Mouse (Mus musculus) hindbrain, embryonic 10.5 days (tissue): ENCODE measurements around the gene Il10. TPM values are rescaled to one million over a fixed set of nuclear protein-coding genes. Genes with fewer than 3 reads are reported as not detected.

Source experiments
- DNase-seq: peaks from one replicate; pipeline ENCODE4 v3.0.0-alpha.2; 2017; ENCODE audit warnings: low spot score
- H3K27ac ChIP-seq: fragments of 300-500 bp; sonication (generic); 2 replicates; pipeline ENCODE4 v1.5.1; 2016; ENCODE audit warnings: mild to moderate bottlenecking, moderate library complexity
- H3K27me3 ChIP-seq: fragments of 300-500 bp; sonication (generic); 2 replicates; pipeline ENCODE4 v1.6.1; 2016; ENCODE audit warnings: mild to moderate bottlenecking; ENCODE audit not compliant: poor library complexity, insufficient read depth, severe bottlenecking
- H3K36me3 ChIP-seq: fragments of 300-500 bp; sonication (generic); 2 replicates; pipeline ENCODE4 v1.6.1; 2016; ENCODE audit warnings: mild to moderate bottlenecking, moderate library complexity
- H3K4me1 ChIP-seq: fragments of 300-500 bp; sonication (generic); replicated peaks from 2 replicates; pipeline ENCODE4 v1.6.1; 2016; ENCODE audit warnings: mild to moderate bottlenecking
- H3K4me3 ChIP-seq: fragments of 300-500 bp; sonication (generic); 2 replicates; pipeline ENCODE4 v1.5.1; 2016; ENCODE audit warnings: mild to moderate bottlenecking, moderate library complexity
- H3K9me3 ChIP-seq: fragments of 300-500 bp; sonication (generic); 2 replicates; pipeline ENCODE4 v1.6.1; 2016; ENCODE audit warnings: mild to moderate bottlenecking, moderate library complexity
- WGBS: fragments of 180-500 bp; shearing (Covaris S2); methylation state at CpG from one replicate; pipeline ENCODE4 v1.1.7; 2016; 5-methylcytosine and 5-hydroxymethylcytosine counted together
- polyA plus RNA-seq: library from polyadenylated mRNA; unstranded; fragments of >200 nt; fragmentation: Nextera tagmentation; extraction: Ambion mirVana; gene quantifications from 2 replicates; pipeline ENCODE4 v1.2.1, GENCODE M21; 2016

Il10 gene
- polyA plus RNA-seq, 1 experiment from 2014 or later = not detected

- 92% methylated on average over 3 of the region's 3 CpGs for WGBS
- Histone ChIP-seq H3K27ac (no peak overlapping the region), H3K9me3 (no peaks in the 10 kb centered on the region), H3K27me3 (no peaks in the 10 kb centered on the region), H3K4me3 (no peak overlapping the region), H3K36me3 (no peaks in the 10 kb centered on the region), H3K4me1 (peaks cover 10% of the 10 kb centered on the region)
- DNase-seq = no peak
These were observed 19.3 kb upstream of the Il10 start for GRCm38 (mm10) chr1:131000296-131000695.

- DNase-seq = no peak
- H3K4me1 ChIP-seq = 0 out of 2 replicates have a peak, but pooled peaks cover 5% of the 10 kb centered on the region
- 93% methylated on average over 2 of the region's 2 CpGs for WGBS
- no peak overlapping the region for H3K4me3 ChIP-seq
- no peaks in the 10 kb centered on the region for H3K27me3 ChIP-seq
- no peaks in the 10 kb centered on the region for H3K36me3 ChIP-seq
- H3K27ac ChIP-seq = no peak overlapping the region
- no peaks in the 10 kb centered on the region for H3K9me3 ChIP-seq
These were observed 17.1 kb upstream of the Il10 start for GRCm38 (mm10) chr1:131002561-131002960.

GRCm38 (mm10) chr1:131003037-131003922 is 16.4 kb upstream of the Il10 start:
- Histone ChIP-seq H3K4me1 (0 out of 2 replicates have a peak, but pooled peaks cover 5% of the 10 kb centered on the region), H3K9me3 (no peaks in the 10 kb centered on the region), H3K27me3 (no peaks in the 10 kb centered on the region), H3K36me3 (no peaks in the 10 kb centered on the region), H3K4me3 (no peak overlapping the region), H3K27ac (no peak overlapping the region)
- DNase-seq = peak; percentile 22
- 64% methylated on average over 17 of the region's 17 CpGs for WGBS

GRCm38 (mm10) chr1:131006069-131006468 is 13.6 kb upstream of the Il10 start:
- 74% methylated on average over 1 of the region's 1 CpGs for WGBS
- Histone ChIP-seq H3K27ac (no peak overlapping the region), H3K27me3 (no peaks in the 10 kb centered on the region), H3K4me3 (no peak overlapping the region), H3K36me3 (no peaks in the 10 kb centered on the region), H3K9me3 (no peaks in the 10 kb centered on the region), H3K4me1 (0 out of 2 replicates have a peak, but pooled peaks cover 5% of the 10 kb centered on the region)
- no peak for DNase-seq

GRCm38 (mm10) chr1:131010201-131011153 is 9.2 kb upstream of the Il10 start:
- Histone ChIP-seq H3K27me3 (no peaks in the 10 kb centered on the region), H3K36me3 (no peaks in the 10 kb centered on the region), H3K4me1 (no peaks in the 10 kb centered on the region), H3K27ac (no peak overlapping the region), H3K9me3 (no peaks in the 10 kb centered on the region), H3K4me3 (no peak overlapping the region)
- 81% methylated on average over 17 of the region's 17 CpGs for WGBS
- DNase-seq = no peak

- Histone ChIP-seq H3K36me3 (no peaks in the 10 kb centered on the region), H3K4me1 (no peaks in the 10 kb centered on the region), H3K4me3 (no peak overlapping the region), H3K9me3 (no peaks in the 10 kb centered on the region), H3K27me3 (no peaks in the 10 kb centered on the region), H3K27ac (no peak overlapping the region)
- WGBS = 91% methylated on average over 8 of the region's 8 CpGs
- no peak for DNase-seq
These were observed 7.2 kb upstream of the Il10 start for GRCm38 (mm10) chr1:131012494-131012893.

- Histone ChIP-seq H3K36me3 (no peaks in the 10 kb centered on the region), H3K9me3 (no peaks in the 10 kb centered on the region), H3K4me1 (no peaks in the 10 kb centered on the region), H3K27ac (no peak overlapping the region), H3K4me3 (no peak overlapping the region), H3K27me3 (no peaks in the 10 kb centered on the region)
- 95% methylated on average over 5 of the region's 5 CpGs for WGBS
- DNase-seq = no peak
These were observed 5.7 kb upstream of the Il10 start for GRCm38 (mm10) chr1:131013926-131014325.

GRCm38 (mm10) chr1:131015281-131015680 is 4.4 kb upstream of the Il10 start:
- 89% methylated on average over 6 of the region's 6 CpGs for WGBS
- Histone ChIP-seq H3K9me3 (no peaks in the 10 kb centered on the region), H3K27ac (no peak overlapping the region), H3K36me3 (no peaks in the 10 kb centered on the region), H3K27me3 (no peaks in the 10 kb centered on the region), H3K4me1 (no peaks in the 10 kb centered on the region), H3K4me3 (no peak overlapping the region)
- DNase-seq = no peak

- Histone ChIP-seq H3K27me3 (no peaks in the 10 kb centered on the region), H3K27ac (no peak overlapping the region), H3K9me3 (no peaks in the 10 kb centered on the region), H3K4me3 (no peak overlapping the region), H3K4me1 (no peaks in the 10 kb centered on the region), H3K36me3 (no peaks in the 10 kb centered on the region)
- DNase-seq = no peak
- WGBS = 95% methylated on average over 7 of the region's 7 CpGs
These were observed 3.8 kb upstream of the Il10 start for GRCm38 (mm10) chr1:131015879-131016278.

GRCm38 (mm10) chr1:131020425-131021310 is 1.0 kb downstream of the Il10 start:
- 0 out of 2 replicates have a peak, but pooled peaks cover 4% of the 10 kb centered on the region for H3K27me3 ChIP-seq
- no peaks in the 10 kb centered on the region for H3K36me3 ChIP-seq
- DNase-seq = no peak
- H3K27ac ChIP-seq = no peak overlapping the region
- H3K9me3 ChIP-seq = no peaks in the 10 kb centered on the region
- WGBS = 55% methylated on average over 12 of the region's 12 CpGs
- H3K4me3 ChIP-seq = no peak overlapping the region
- no peaks in the 10 kb centered on the region for H3K4me1 ChIP-seq

GRCm38 (mm10) chr1:131021438-131021837 is 1.8 kb downstream of the Il10 start:
- DNase-seq = no peak
- Histone ChIP-seq H3K9me3 (no peaks in the 10 kb centered on the region), H3K4me3 (no peak overlapping the region), H3K4me1 (no peaks in the 10 kb centered on the region), H3K27ac (no peak overlapping the region), H3K27me3 (0 out of 2 replicates have a peak, but pooled peaks cover 4% of the 10 kb centered on the region), H3K36me3 (no peaks in the 10 kb centered on the region)
- WGBS = 72% methylated on average over 9 of the region's 9 CpGs
